Mouse (Mus musculus) retina, postnatal 7 days (tissue): ENCODE results near the gene Lrrc18.
A peak's percentile ranks its signal among the peaks of the same experiment; 100 is the strongest.

Source experiments
- DNase-seq: peaks from one replicate; pipeline ENCODE4 v3.0.0-alpha.2; 2012; ENCODE audit warnings: low read depth, low spot score

The Lrrc18 gene

GRCm38 (mm10) chr14:32991082-32991481 lies at the start of gene Lrrc18:
Gene Lrrc18, plus strand, starts transcription at chr14:32991382.
- DNase-seq = no peak

- DNase-seq = no peak
These were observed 43.7 kb upstream of the Lrrc18 start for GRCm38 (mm10) chr14:32947512-32947911.

GRCm38 (mm10) chr14:32950312-32951301 lies 40.6 kb upstream of the Lrrc18 start:
- DNase-seq = no peak

GRCm38 (mm10) chr14:32956486-32956885 lies 34.7 kb upstream of the Lrrc18 start:
- DNase-seq = no peak

- DNase-seq = no peak
These were observed 32.5 kb upstream of the Lrrc18 start for GRCm38 (mm10) chr14:32958671-32959070.

GRCm38 (mm10) chr14:32960481-32960880 lies 30.7 kb upstream of the Lrrc18 start:
- DNase-seq = peak; percentile 53

GRCm38 (mm10) chr14:32964742-32965141 lies 26.4 kb upstream of the Lrrc18 start:
- DNase-seq = no peak

GRCm38 (mm10) chr14:32970700-32971099 lies 20.5 kb upstream of the Lrrc18 start:
- no peak for DNase-seq

- no peak for DNase-seq
These were observed 6.9 kb upstream of the Lrrc18 start for GRCm38 (mm10) chr14:32984176-32984738.

GRCm38 (mm10) chr14:32986659-32987058 lies 4.5 kb upstream of the Lrrc18 start:
- DNase-seq = no peak

GRCm38 (mm10) chr14:32994954-32995636 lies 3.9 kb downstream of the Lrrc18 start:
- no peak for DNase-seq

- no peak for DNase-seq
These were observed 8.3 kb downstream of the Lrrc18 start for GRCm38 (mm10) chr14:32999511-32999910.

GRCm38 (mm10) chr14:33000112-33000979 lies 9.2 kb downstream of the Lrrc18 start:
- no peak for DNase-seq

- DNase-seq = no peak
These were observed 13.9 kb downstream of the Lrrc18 start for GRCm38 (mm10) chr14:33005114-33005513.

- DNase-seq = no peak
These were observed 16.5 kb downstream of the Lrrc18 start for GRCm38 (mm10) chr14:33007638-33008037.

- no peak for DNase-seq
These were observed 27.9 kb downstream of the Lrrc18 start for GRCm38 (mm10) chr14:33019050-33019449.

- no peak for DNase-seq
These were observed 28.4 kb downstream of the Lrrc18 start for GRCm38 (mm10) chr14:33019606-33020005.

- DNase-seq = no peak
These were observed 39.7 kb downstream of the Lrrc18 start for GRCm38 (mm10) chr14:33030849-33031248.

GRCm38 (mm10) chr14:33033424-33033823 lies 42.2 kb downstream of the Lrrc18 start:
- DNase-seq = no peak

- no peak for DNase-seq
These were observed 44.2 kb downstream of the Lrrc18 start for GRCm38 (mm10) chr14:33035386-33035785.

- DNase-seq = no peak
These were observed 45.6 kb downstream of the Lrrc18 start for GRCm38 (mm10) chr14:33036811-33037210.
